Mouse (Mus musculus) thymus, postnatal 36 days (tissue): Measurements from ENCODE around the gene Kiss1r.
"Not testable (repeated sequence)": the region's sequence is repeated elsewhere in the genome, so short reads cannot be mapped to it uniquely, and the experiment has no call there.

Experiments used
- DNase-seq, 2 experiments: peaks; one replicate each; pipeline ENCODE4 v3.0.0; 2022; ENCODE audit warnings: mixed read lengths in 2 of 2

Kiss1r gene

GRCm38 (mm10) chr10:79916808-79917531, at the start of gene Kiss1r:
Gene Kiss1r, plus strand, starts transcription at chr10:79916971.
- peak; percentile 87 to 89 for DNase-seq

- no peak for DNase-seq
Measured at GRCm38 (mm10) chr10:79871845-79872244, 44.9 kb upstream of the Kiss1r start.

GRCm38 (mm10) chr10:79872862-79873261, 43.9 kb upstream of the Kiss1r start:
- no peak for DNase-seq

GRCm38 (mm10) chr10:79873313-79873712, 43.5 kb upstream of the Kiss1r start:
- DNase-seq: no peak

- DNase-seq: no peak
Measured at GRCm38 (mm10) chr10:79873715-79874289, 43.0 kb upstream of the Kiss1r start.

- DNase-seq: no peak
Measured at GRCm38 (mm10) chr10:79874290-79874862, 42.4 kb upstream of the Kiss1r start, which contains the start of the genes Prtn3 and Plppr3. Gene Prtn3, plus strand, starts transcription at chr10:79874476. Gene Plppr3, minus strand, starts transcription at chr10:79874634.

GRCm38 (mm10) chr10:79877174-79877573, 39.6 kb upstream of the Kiss1r start:
- no peak for DNase-seq

GRCm38 (mm10) chr10:79877757-79878156, 39.0 kb upstream of the Kiss1r start:
- no peak for DNase-seq

GRCm38 (mm10) chr10:79879527-79879926, 37.2 kb upstream of the Kiss1r start:
- DNase-seq: no peak

- DNase-seq: peak in 1 of 2 experiments; percentile 20
Measured at GRCm38 (mm10) chr10:79880721-79881120, 36.0 kb upstream of the Kiss1r start.

GRCm38 (mm10) chr10:79881981-79882380, 34.8 kb upstream of the Kiss1r start:
- no peak for DNase-seq

GRCm38 (mm10) chr10:79883297-79884084, 33.3 kb upstream of the Kiss1r start:
- DNase-seq: peak; percentile 64 to 68

GRCm38 (mm10) chr10:79884446-79884845, 32.3 kb upstream of the Kiss1r start:
- no peak for DNase-seq

GRCm38 (mm10) chr10:79884938-79885337, 31.8 kb upstream of the Kiss1r start:
- DNase-seq: not testable (repeated sequence)

GRCm38 (mm10) chr10:79886054-79886453, 30.7 kb upstream of the Kiss1r start, which contains the start of gene Elane:
Gene Elane, plus strand, starts transcription at chr10:79886247.
- DNase-seq: no peak

GRCm38 (mm10) chr10:79886611-79887010, 30.2 kb upstream of the Kiss1r start:
- DNase-seq: no peak

- DNase-seq: no peak
Measured at GRCm38 (mm10) chr10:79889386-79889785, 27.4 kb upstream of the Kiss1r start.

GRCm38 (mm10) chr10:79890670-79891069, 26.1 kb upstream of the Kiss1r start, which contains the start of gene Cfd:
Gene Cfd, plus strand, starts transcription at chr10:79890853.
- DNase-seq: no peak

- DNase-seq: peak; percentile 82 to 84
Measured at GRCm38 (mm10) chr10:79892451-79893118, 24.2 kb upstream of the Kiss1r start.

GRCm38 (mm10) chr10:79896306-79896705, 20.5 kb upstream of the Kiss1r start:
- DNase-seq: no peak

- no peak for DNase-seq
Measured at GRCm38 (mm10) chr10:79896814-79897213, 20.0 kb upstream of the Kiss1r start.
